Mouse (Mus musculus): Measurements from ENCODE around the gene Pbx3. TPM values are rescaled to one million over a fixed set of nuclear protein-coding genes. Genes with fewer than 3 reads are reported as not detected.

Pbx3 gene
- 48.9 and 53.2 TPM in 2 replicates for polyA plus RNA-seq (2014; fragmentation: Nextera tagmentation; extraction: Ambion mirVana)

GRCm38 (mm10) chr2:34372305-34373301, at the start of gene Pbx3:
Gene Pbx3, minus strand, starts transcription at chr2:34373142.
- Histone ChIP-seq H3K9me3 (replicated peaks; ENCODE audit: control insufficient read depth, low read length) (no peaks in the 10 kb centered on the region), H3K4me1 (ENCODE audit: control insufficient read depth, insufficient read depth, low read length) (no peaks in the 10 kb centered on the region), H3K4me3 (ENCODE audit: low read depth, low read length) (peak within 1 kb of the TSS; percentile 93), H3K27me3 (ENCODE audit: control insufficient read depth, insufficient read depth, low read length) (no peaks in the 10 kb centered on the region), H3K4me2 (ENCODE audit: low read depth, low read length) (peak within 1 kb of the TSS; percentile 90), H3K36me3 (replicated peaks; ENCODE audit: control insufficient read depth, insufficient read depth, low read depth, low read length) (no peaks in the 10 kb centered on the region), H3K9ac (replicated peaks; ENCODE audit: low read length) (peak within 1 kb of the TSS; percentile 93), H3K27ac (replicated peaks; ENCODE audit: low read depth, low read length) (peak within 1 kb of the TSS; percentile 99)
- DNase-seq (ENCODE audit: low spot score) (peak; percentile 98), ATAC-seq (replicated peaks; ENCODE audit: insufficient number of reproducible peaks, low FRiP score, low TSS enrichment, low read depth) (peak; percentile 92)
- WGBS, result under 1% methylated on average over 59 of the region's 102 CpGs

DNA sequence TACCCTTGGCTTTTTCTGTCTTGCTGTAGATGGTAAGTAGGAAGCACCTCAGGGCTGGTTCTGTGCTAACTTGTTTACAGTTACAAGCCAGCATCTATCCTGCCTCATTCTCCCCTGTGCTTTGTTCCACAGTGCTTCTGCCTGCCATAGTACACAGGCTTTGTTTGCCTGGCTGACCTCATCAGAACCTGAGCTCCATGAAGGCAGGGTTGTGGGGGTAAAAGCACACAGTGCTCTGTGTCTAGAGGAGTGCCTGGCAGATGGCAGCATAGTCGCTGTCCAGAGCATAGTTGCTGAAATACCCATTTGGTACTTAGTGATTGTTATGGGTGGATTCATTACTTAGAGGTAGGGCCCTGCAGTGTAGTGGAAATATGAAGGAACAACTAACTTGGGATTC, 47.3 kb upstream of the Pbx3 start:
- Histone ChIP-seq H3K4me3 (ENCODE audit: low read depth, low read length) (no peak overlapping the region), H3K36me3 (replicated peaks; ENCODE audit: control insufficient read depth, insufficient read depth, low read depth, low read length) (no peaks in the 10 kb centered on the region), H3K27ac (replicated peaks; ENCODE audit: low read depth, low read length) (no peak overlapping the region), H3K9me3 (replicated peaks; ENCODE audit: control insufficient read depth, low read length) (no peaks in the 10 kb centered on the region), H3K9ac (replicated peaks; ENCODE audit: low read length) (no peak overlapping the region), H3K27me3 (ENCODE audit: control insufficient read depth, insufficient read depth, low read length) (no peaks in the 10 kb centered on the region), H3K4me2 (ENCODE audit: low read depth, low read length) (no peak overlapping the region), H3K4me1 (ENCODE audit: control insufficient read depth, insufficient read depth, low read length) (no peaks in the 10 kb centered on the region)
- DNase-seq (ENCODE audit: low spot score) (no peak), ATAC-seq (replicated peaks; ENCODE audit: insufficient number of reproducible peaks, low FRiP score, low TSS enrichment, low read depth) (no peak)
- 61% methylated on average over 1 of the region's 1 CpGs for WGBS

DNA sequence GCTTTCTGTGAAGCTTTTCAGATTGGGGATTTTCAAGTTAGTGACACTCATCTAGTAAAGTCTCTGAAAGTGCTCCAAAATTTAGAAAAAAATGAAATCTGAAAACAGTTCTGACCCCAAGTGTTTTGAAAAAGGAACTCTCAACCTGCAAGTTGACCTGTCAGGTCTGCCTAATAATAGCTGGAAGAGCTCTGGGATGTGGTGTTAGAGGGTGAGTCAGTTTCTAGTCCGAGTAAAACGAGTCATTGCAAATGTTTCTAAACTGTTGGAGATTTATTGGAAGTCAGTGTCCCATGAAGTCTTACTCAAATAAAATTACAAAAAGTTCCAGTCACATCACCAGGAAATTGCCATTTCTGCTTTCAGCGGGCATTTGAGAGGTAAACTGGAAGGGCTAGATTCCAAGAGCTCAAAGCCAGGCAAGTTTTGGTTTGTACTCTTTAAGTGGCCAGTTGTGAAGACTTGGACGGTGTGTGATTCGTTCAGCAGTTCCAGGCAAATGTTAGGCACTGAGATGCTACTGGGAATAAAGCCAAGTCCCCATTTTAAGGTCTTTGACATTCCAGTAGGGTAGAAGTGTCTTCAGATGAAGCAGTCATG, 36.9 kb upstream of the Pbx3 start:
- no peak for DNase-seq (ENCODE audit: low spot score)
- no peak overlapping the region for H3K27ac ChIP-seq (replicated peaks; ENCODE audit: low read depth, low read length)
- no peak for ATAC-seq (replicated peaks; ENCODE audit: insufficient number of reproducible peaks, low FRiP score, low TSS enrichment, low read depth)
- H3K27me3 ChIP-seq (ENCODE audit: control insufficient read depth, insufficient read depth, low read length), result no peaks in the 10 kb centered on the region
- H3K4me2 ChIP-seq (ENCODE audit: low read depth, low read length), result no peak overlapping the region
- no peaks in the 10 kb centered on the region for H3K9me3 ChIP-seq (replicated peaks; ENCODE audit: control insufficient read depth, low read length)
- WGBS, result 90% methylated on average over 5 of the region's 5 CpGs
- no peak overlapping the region for H3K9ac ChIP-seq (replicated peaks; ENCODE audit: low read length)
- no peaks in the 10 kb centered on the region for H3K4me1 ChIP-seq (ENCODE audit: control insufficient read depth, insufficient read depth, low read length)
- H3K36me3 ChIP-seq (replicated peaks; ENCODE audit: control insufficient read depth, insufficient read depth, low read depth, low read length), result no peaks in the 10 kb centered on the region
- H3K4me3 ChIP-seq (ENCODE audit: low read depth, low read length), result no peak overlapping the region

DNA sequence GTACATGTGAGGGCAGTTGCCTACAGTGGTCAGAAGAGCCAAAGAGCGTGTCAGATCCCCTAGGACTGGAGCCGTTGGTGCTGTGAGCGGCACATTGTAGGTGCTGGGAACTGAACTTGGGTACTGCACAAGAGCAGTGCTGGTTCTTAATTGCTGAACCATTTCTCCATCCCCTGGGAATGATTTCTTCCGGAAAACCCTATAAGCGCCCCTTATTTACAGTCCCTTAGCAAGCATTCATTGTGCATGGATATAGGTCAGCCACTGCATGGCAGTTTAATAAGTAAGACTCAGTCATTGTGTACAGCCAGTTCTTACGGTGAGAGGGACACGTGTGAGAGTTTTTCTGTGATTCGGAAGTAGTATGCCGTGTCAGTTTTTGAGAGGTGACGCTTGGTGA, 35.4 kb upstream of the Pbx3 start:
- 93% methylated on average over 10 of the region's 10 CpGs for WGBS
- no peak for DNase-seq (ENCODE audit: low spot score)
- no peak overlapping the region for H3K4me2 ChIP-seq (ENCODE audit: low read depth, low read length)

GRCm38 (mm10) chr2:34407596-34407995, 34.7 kb upstream of the Pbx3 start:
- Histone ChIP-seq H3K27me3 (ENCODE audit: control insufficient read depth, insufficient read depth, low read length) (no peaks in the 10 kb centered on the region), H3K4me2 (ENCODE audit: low read depth, low read length) (peak overlapping the region; percentile 74), H3K4me1 (ENCODE audit: control insufficient read depth, insufficient read depth, low read length) (no peaks in the 10 kb centered on the region), H3K9ac (replicated peaks; ENCODE audit: low read length) (peak overlapping the region; percentile 73), H3K4me3 (ENCODE audit: low read depth, low read length) (peak overlapping the region; percentile 73), H3K9me3 (replicated peaks; ENCODE audit: control insufficient read depth, low read length) (no peaks in the 10 kb centered on the region), H3K27ac (replicated peaks; ENCODE audit: low read depth, low read length) (no peak overlapping the region), H3K36me3 (replicated peaks; ENCODE audit: control insufficient read depth, insufficient read depth, low read depth, low read length) (no peaks in the 10 kb centered on the region)
- ATAC-seq (replicated peaks; ENCODE audit: insufficient number of reproducible peaks, low FRiP score, low TSS enrichment, low read depth) (no peak), DNase-seq (ENCODE audit: low spot score) (no peak)
- WGBS, result 43% methylated on average over 7 of the region's 7 CpGs

More for the DNA sequence above, 35.4 kb upstream of the Pbx3 start:
- Histone ChIP-seq H3K27me3 (ENCODE audit: control insufficient read depth, insufficient read depth, low read length) (no peaks in the 10 kb centered on the region), H3K9me3 (replicated peaks; ENCODE audit: control insufficient read depth, low read length) (no peaks in the 10 kb centered on the region), H3K36me3 (replicated peaks; ENCODE audit: control insufficient read depth, insufficient read depth, low read depth, low read length) (no peaks in the 10 kb centered on the region), H3K9ac (replicated peaks; ENCODE audit: low read length) (no peak overlapping the region), H3K4me3 (ENCODE audit: low read depth, low read length) (no peak overlapping the region), H3K27ac (replicated peaks; ENCODE audit: low read depth, low read length) (no peak overlapping the region), H3K4me1 (ENCODE audit: control insufficient read depth, insufficient read depth, low read length) (no peaks in the 10 kb centered on the region)
- no peak for ATAC-seq (replicated peaks; ENCODE audit: insufficient number of reproducible peaks, low FRiP score, low TSS enrichment, low read depth)

- peak within 1 kb of the TSS; percentile 73 for H3K4me3 ChIP-seq (ENCODE audit: low read depth, low read length)
- peak within 1 kb of the TSS; percentile 74 for H3K4me2 ChIP-seq (ENCODE audit: low read depth, low read length)
- no peaks in the 10 kb centered on the region for H3K27me3 ChIP-seq (ENCODE audit: control insufficient read depth, insufficient read depth, low read length)
- WGBS, result under 1% methylated on average over 62 of the region's 68 CpGs
- DNase-seq (ENCODE audit: low spot score), result peak; percentile 98
- peak within 1 kb of the TSS; percentile 73 for H3K9ac ChIP-seq (replicated peaks; ENCODE audit: low read length)
- H3K4me1 ChIP-seq (ENCODE audit: control insufficient read depth, insufficient read depth, low read length), result no peaks in the 10 kb centered on the region
- H3K9me3 ChIP-seq (replicated peaks; ENCODE audit: control insufficient read depth, low read length), result no peaks in the 10 kb centered on the region
- H3K27ac ChIP-seq (replicated peaks; ENCODE audit: low read depth, low read length), result 0 out of 2 replicates have a peak within 1 kb of the TSS, but pooled peaks have one; percentile 9
- peak; percentile 98 for ATAC-seq (replicated peaks; ENCODE audit: insufficient number of reproducible peaks, low FRiP score, low TSS enrichment, low read depth)
- H3K36me3 ChIP-seq (replicated peaks; ENCODE audit: control insufficient read depth, insufficient read depth, low read depth, low read length), result no peaks in the 10 kb centered on the region
These were observed 33.9 kb upstream of the Pbx3 start, which contains the start of gene Mapkap1 for GRCm38 (mm10) chr2:34406601-34407464. Gene Mapkap1, plus strand, starts transcription at chr2:34406771.

DNA sequence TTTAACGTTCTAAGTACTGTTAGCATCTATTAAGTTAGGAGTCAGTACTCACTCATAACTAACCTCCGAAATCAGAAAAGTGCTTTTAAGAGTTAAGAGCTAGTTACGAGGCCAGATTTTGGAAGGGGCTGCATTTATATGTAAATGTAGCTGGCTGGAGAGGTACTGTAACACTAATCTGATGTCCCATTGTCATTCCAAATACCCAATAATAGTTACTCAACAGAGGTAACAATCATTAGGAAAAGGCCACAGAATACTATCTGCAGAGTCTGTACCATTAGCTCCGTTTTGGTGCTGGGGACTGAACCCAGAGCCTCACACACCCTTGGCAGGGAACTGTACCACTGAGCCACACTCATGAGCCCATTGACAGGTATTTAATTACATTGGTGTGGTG, 26.6 kb upstream of the Pbx3 start:
- H3K4me1 ChIP-seq (ENCODE audit: control insufficient read depth, insufficient read depth, low read length), result no peaks in the 10 kb centered on the region
- no peak for DNase-seq (ENCODE audit: low spot score)
- H3K9ac ChIP-seq (replicated peaks; ENCODE audit: low read length), result no peak overlapping the region
- H3K9me3 ChIP-seq (replicated peaks; ENCODE audit: control insufficient read depth, low read length), result no peaks in the 10 kb centered on the region
- no peak overlapping the region for H3K4me3 ChIP-seq (ENCODE audit: low read depth, low read length)
- H3K27me3 ChIP-seq (ENCODE audit: control insufficient read depth, insufficient read depth, low read length), result no peaks in the 10 kb centered on the region
- no peaks in the 10 kb centered on the region for H3K36me3 ChIP-seq (replicated peaks; ENCODE audit: control insufficient read depth, insufficient read depth, low read depth, low read length)
- no peak overlapping the region for H3K27ac ChIP-seq (replicated peaks; ENCODE audit: low read depth, low read length)
- 57% methylated on average over 4 of the region's 4 CpGs for WGBS
- H3K4me2 ChIP-seq (ENCODE audit: low read depth, low read length), result no peak overlapping the region
- no peak for ATAC-seq (replicated peaks; ENCODE audit: insufficient number of reproducible peaks, low FRiP score, low TSS enrichment, low read depth)
